Mouse (Mus musculus) limb, embryonic 15.5 days (tissue): ENCODE data around the gene Abcg5. TPM values are rescaled to one million over a fixed set of nuclear protein-coding genes. Genes with fewer than 3 reads are reported as not detected.

Experiments used
- polyA plus RNA-seq: library from polyadenylated mRNA; unstranded; fragments of >200 nt; fragmentation: Nextera tagmentation; extraction: Ambion mirVana; gene quantifications from 2 replicates; pipeline ENCODE4 v1.2.1, GENCODE M21; 2015

The Abcg5 gene
- polyA plus RNA-seq, 1 experiment from 2014 or later, result 1.8 TPM

Other genes with a start within 250 kb of the Abcg5 start
- 6.1 and 7.2 TPM in 2 replicates for gene Thada, start 216.8 kb downstream of the Abcg5 start, polyA plus RNA-seq
- 8.2 and 9.5 TPM in 2 replicates for gene Plekhh2, start 171.1 kb downstream of the Abcg5 start, polyA plus RNA-seq
- gene Dync2li1, start 56.5 kb downstream of the Abcg5 start, polyA plus RNA-seq, result 26.8 and 29.1 TPM in 2 replicates
- 0.10 TPM in 1 of 2 replicates, not detected in the other for gene Abcg8, start 6.7 kb downstream of the Abcg5 start, polyA plus RNA-seq
- gene Lrpprc, start 107.8 kb upstream of the Abcg5 start, polyA plus RNA-seq, result 33.7 and 36.2 TPM in 2 replicates